Mouse (Mus musculus) kidney, adult 8-10 months (tissue): ENCODE data around the gene Frg2f1.
"Not testable (repeated sequence)": the region's sequence is repeated elsewhere in the genome, so short reads cannot be mapped to it uniquely, and the experiment has no call there.

ENCODE experiments used
- DNase-seq, 2 experiments: peaks; one replicate each; pipeline ENCODE4 v3.0.0; 2022

Gene Frg2f1

GRCm38 (mm10) chr4:119539031-119539824 is at the start of gene Frg2f1:
Gene Frg2f1, minus strand, starts transcription at chr4:119539529.
- DNase-seq, result peak; percentile 91 to 94

GRCm38 (mm10) chr4:119588037-119588436 is 48.7 kb upstream of the Frg2f1 start:
- no peak for DNase-seq

GRCm38 (mm10) chr4:119575459-119575858 is 36.1 kb upstream of the Frg2f1 start:
- no peak for DNase-seq

- no peak for DNase-seq
Observed at GRCm38 (mm10) chr4:119574504-119574903, 35.2 kb upstream of the Frg2f1 start.

DNA sequence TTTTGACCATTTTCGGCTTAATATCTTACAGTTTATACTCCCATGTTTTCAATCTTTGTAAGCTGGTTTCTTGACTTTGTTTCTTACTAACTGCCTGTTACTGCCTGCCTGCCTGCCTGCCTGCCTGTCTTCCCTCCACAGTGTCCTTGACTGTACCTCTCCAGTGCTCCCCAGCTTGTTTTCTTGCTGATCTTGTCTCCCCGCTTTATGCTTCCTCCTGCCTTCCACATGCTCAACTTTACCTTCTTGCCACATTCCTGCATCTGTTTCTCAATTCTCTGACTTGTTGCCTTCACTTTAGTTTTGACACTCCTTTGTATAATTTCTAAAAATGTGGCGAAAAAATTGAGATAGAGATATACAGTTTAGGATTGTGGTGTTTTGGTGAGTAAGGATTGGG is 33.4 kb upstream of the Frg2f1 start:
- no peak for DNase-seq

- no peak for DNase-seq
Observed at GRCm38 (mm10) chr4:119566322-119566835, 27.1 kb upstream of the Frg2f1 start.

GRCm38 (mm10) chr4:119563136-119563535 is 23.8 kb upstream of the Frg2f1 start:
- DNase-seq, result no peak

DNA sequence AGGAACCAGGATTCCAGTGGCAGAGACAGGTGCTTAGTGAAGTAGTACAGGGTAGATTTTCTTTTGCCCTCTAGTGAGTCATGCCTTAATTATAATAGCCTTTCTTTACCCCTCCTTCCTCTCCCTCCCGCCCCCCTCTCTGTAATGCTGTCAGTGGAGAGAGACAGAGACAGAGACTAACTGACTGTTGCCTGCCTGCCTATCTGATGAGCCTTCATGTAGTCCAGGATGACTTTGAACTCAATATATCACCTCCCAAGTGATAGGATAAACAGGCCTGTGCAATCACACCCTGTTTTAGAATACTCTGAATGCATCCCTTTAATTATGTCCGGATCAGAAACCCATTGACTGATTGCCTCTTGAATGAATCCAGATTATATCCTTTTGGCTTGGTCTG is 16.1 kb upstream of the Frg2f1 start:
- no peak for DNase-seq

DNA sequence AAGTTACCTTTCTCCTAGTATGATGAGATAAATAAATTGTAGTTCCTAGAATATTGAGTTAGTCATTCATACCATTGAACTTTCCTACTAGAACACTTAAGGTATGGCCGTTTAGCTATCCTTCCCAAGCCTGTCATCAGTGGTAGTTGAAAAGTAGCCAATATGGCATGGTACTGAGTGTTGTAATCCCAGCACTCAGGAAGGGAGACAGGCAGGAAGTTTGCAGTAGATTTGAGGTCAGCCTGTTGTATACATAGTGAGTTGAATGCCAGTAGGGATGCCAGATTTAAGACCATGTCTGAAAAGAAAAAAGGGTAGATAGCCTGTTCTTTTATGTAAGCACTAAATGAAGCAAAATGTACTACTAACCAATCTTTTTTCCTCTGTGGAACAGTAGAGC is 11.5 kb upstream of the Frg2f1 start:
- DNase-seq, result no peak

GRCm38 (mm10) chr4:119540533-119540890 is 1.2 kb upstream of the Frg2f1 start:
- no peak for DNase-seq

- DNase-seq, result peak; percentile 23 to 24
Observed at GRCm38 (mm10) chr4:119539836-119540532, 655 bp upstream of the Frg2f1 start.

DNA sequence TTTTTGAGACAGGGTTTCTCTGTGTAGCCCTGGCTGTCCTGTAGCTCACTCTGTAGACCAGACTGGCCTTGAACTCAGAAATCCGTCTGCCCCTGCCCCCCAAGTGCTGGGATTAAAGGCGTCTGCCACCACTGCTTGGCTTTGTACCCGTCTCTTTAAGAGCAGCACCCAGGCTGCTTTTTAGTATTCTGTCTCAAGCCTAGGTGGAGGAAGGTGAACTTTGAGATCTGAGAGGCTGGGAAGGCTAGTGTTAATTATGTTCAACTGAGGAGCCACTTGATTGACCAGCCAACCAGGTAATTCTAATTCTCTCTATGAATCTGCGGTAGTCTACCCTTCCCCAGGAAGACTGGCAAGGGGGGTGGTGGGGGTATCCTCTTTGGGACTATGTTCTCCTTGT is 1.9 kb downstream of the Frg2f1 start:
- peak; percentile 15 to 45 for DNase-seq

- not testable (repeated sequence) for DNase-seq
Observed at GRCm38 (mm10) chr4:119536615-119537014, 2.7 kb downstream of the Frg2f1 start, which contains the start of gene Foxj3. Gene Foxj3, plus strand, starts transcription at chr4:119537004.

GRCm38 (mm10) chr4:119535103-119535502 is 4.2 kb downstream of the Frg2f1 start:
- DNase-seq, result no peak

- no peak for DNase-seq
Observed at GRCm38 (mm10) chr4:119531813-119532212, 7.5 kb downstream of the Frg2f1 start.

GRCm38 (mm10) chr4:119526329-119526845 is 12.9 kb downstream of the Frg2f1 start:
- no peak for DNase-seq

GRCm38 (mm10) chr4:119524466-119524865 is 14.9 kb downstream of the Frg2f1 start:
- no peak for DNase-seq

- no peak for DNase-seq
Observed at GRCm38 (mm10) chr4:119524010-119524409, 15.3 kb downstream of the Frg2f1 start.

GRCm38 (mm10) chr4:119523575-119523974 is 15.8 kb downstream of the Frg2f1 start:
- DNase-seq, result no peak

DNA sequence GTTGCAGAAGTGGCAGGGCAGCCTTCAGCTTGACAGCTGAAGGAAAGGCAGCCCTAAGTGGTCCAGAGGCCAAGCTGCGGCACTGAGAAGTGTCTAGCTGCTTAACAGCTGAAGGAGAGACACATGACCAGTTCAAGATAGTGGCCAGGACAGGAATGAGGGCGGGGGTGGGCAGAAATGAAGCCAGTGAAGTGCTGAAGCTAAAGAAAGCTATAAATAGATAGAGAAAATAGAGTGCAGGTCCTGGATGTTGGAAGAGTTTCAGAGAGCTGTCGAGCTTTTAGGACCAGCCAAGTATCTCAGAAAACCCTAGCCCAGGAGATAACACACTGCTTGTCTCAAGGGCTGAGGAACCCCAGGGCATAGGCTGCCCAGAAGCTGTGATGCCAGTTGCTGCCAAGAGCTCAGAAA is 26.6 kb downstream of the Frg2f1 start:
- DNase-seq, result no peak

GRCm38 (mm10) chr4:119511591-119511990 is 27.7 kb downstream of the Frg2f1 start:
- no peak for DNase-seq

- no peak for DNase-seq
Observed at GRCm38 (mm10) chr4:119498319-119498848, 40.9 kb downstream of the Frg2f1 start.

DNA sequence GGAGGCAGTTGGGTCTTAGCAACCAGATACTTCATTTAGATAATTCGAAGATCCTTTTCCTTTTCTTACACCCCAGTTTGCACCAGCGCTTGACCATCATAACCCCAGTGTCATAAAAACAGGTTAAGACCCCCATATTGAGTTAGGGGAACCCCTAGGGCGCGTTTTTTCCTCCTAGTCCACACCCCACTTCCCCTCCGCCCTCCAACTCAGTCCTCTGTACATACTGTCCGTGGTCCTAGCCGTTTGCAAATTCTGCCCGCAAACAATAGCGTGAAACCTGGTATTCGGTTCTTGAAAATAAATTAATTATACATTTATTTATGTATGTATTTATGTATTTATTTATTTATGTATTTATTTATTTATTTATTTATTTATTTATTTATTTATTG is 46.4 kb downstream of the Frg2f1 start:
- DNase-seq, result no peak
